Mouse (Mus musculus) liver, embryonic 15.5 days (tissue): ENCODE measurements around the gene Hoxa7. TPM values are rescaled to one million over a fixed set of nuclear protein-coding genes. Genes with fewer than 3 reads are reported as not detected.

ENCODE experiments used
- ATAC-seq: fragments of 200-750 bp; cut with Nextera tagmentation; 2 replicates; pipeline ENCODE4 v1.8.0; 2017; ENCODE audit warnings: moderate number of reproducible peaks, mild to moderate bottlenecking, moderate library complexity; ENCODE audit not compliant: insufficient read depth
- H3K27ac ChIP-seq: fragments of 300-500 bp; sonication (generic); replicated peaks from 2 replicates; pipeline ENCODE4 v1.5.1; 2015; ENCODE audit warnings: mild to moderate bottlenecking, inconsistent platforms
- H3K27me3 ChIP-seq: fragments of 300-500 bp; sonication (generic); 2 replicates; pipeline ENCODE4 v1.6.1; 2015; ENCODE audit warnings: mild to moderate bottlenecking, inconsistent platforms
- H3K36me3 ChIP-seq: fragments of 300-500 bp; sonication (generic); replicated peaks from 2 replicates; pipeline ENCODE4 v1.6.1; 2015; ENCODE audit warnings: moderate library complexity, mild to moderate bottlenecking, inconsistent platforms
- H3K4me1 ChIP-seq: fragments of 300-500 bp; sonication (generic); replicated peaks from 2 replicates; pipeline ENCODE4 v1.6.1; 2015; ENCODE audit warnings: inconsistent platforms
- H3K4me2 ChIP-seq: fragments of 300-500 bp; sonication (generic); 2 replicates; pipeline ENCODE4 v1.6.1; 2015; ENCODE audit warnings: moderate library complexity, mild to moderate bottlenecking, inconsistent platforms
- H3K4me3 ChIP-seq: fragments of 300-500 bp; sonication (generic); replicated peaks from 2 replicates; pipeline ENCODE4 v1.5.1; 2015; ENCODE audit warnings: mild to moderate bottlenecking, inconsistent platforms
- H3K9ac ChIP-seq: fragments of 300-500 bp; sonication (generic); 2 replicates; pipeline ENCODE4 v1.6.1; 2015; ENCODE audit warnings: moderate library complexity, mild to moderate bottlenecking, inconsistent platforms
- H3K9me3 ChIP-seq: fragments of 300-500 bp; sonication (generic); replicated peaks from 2 replicates; pipeline ENCODE4 v1.6.1; 2016; ENCODE audit warnings: inconsistent platforms
- WGBS: fragments of 180-500 bp; shearing (Covaris S2); methylation state at CpG from one replicate; pipeline ENCODE4 v1.1.7; 2015; ENCODE audit warnings: mixed read lengths; ENCODE audit not compliant: insufficient replicate concordance; 5-methylcytosine and 5-hydroxymethylcytosine counted together
- polyA plus RNA-seq: library from polyadenylated mRNA; unstranded; fragments of >200 nt; fragmentation: Nextera tagmentation; extraction: Ambion mirVana; gene quantifications from 2 replicates; pipeline ENCODE4 v1.2.1, GENCODE M21; 2015

Hoxa7 gene
- polyA plus RNA-seq, 1 experiment from 2014 or later: 0.37 TPM

DNA sequence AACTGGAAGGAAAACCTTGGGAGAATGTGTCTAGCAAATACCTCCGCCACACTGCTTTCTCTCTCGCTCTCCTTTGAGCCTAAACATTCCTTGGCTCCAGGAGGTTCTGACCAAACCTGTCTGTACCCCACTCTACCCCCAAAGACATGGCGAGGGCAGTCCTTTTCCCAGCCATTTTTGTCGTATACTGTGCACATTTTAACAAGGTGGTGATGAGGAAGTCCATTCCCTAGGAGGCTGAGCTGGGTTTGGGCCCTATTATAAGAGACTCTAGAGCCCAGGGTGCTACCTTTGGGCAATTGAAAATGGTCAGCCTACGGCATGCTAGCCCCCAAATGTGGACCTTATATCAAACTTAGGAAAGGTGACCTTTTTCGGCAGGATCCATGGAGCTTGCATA is 14.2 kb upstream of the Hoxa7 start:
- no peaks in the 10 kb centered on the region for H3K36me3 ChIP-seq
- no peak for ATAC-seq
- H3K9me3 ChIP-seq: no peaks in the 10 kb centered on the region
- no peak overlapping the region for H3K9ac ChIP-seq
- no peak overlapping the region for H3K4me3 ChIP-seq
- no peak overlapping the region for H3K4me2 ChIP-seq
- 29% methylated on average over 6 of the region's 6 CpGs for WGBS
- peaks cover 99% of the 10 kb centered on the region for H3K27me3 ChIP-seq
- no peaks in the 10 kb centered on the region; the same call in none of the 2 replicates for H3K4me1 ChIP-seq
- H3K27ac ChIP-seq: no peak overlapping the region

GRCm38 (mm10) chr6:52235267-52235666 is 13.6 kb upstream of the Hoxa7 start:
- H3K27me3 ChIP-seq: peaks cover 99% of the 10 kb centered on the region
- no peak overlapping the region for H3K27ac ChIP-seq
- no peak for ATAC-seq
- no peaks in the 10 kb centered on the region for H3K36me3 ChIP-seq
- H3K4me1 ChIP-seq: no peaks in the 10 kb centered on the region; the same call in none of the 2 replicates
- H3K9ac ChIP-seq: no peak overlapping the region
- no peaks in the 10 kb centered on the region for H3K9me3 ChIP-seq
- 39% methylated on average over 9 of the region's 9 CpGs for WGBS
- no peak overlapping the region for H3K4me3 ChIP-seq
- no peak overlapping the region for H3K4me2 ChIP-seq

GRCm38 (mm10) chr6:52234428-52235140 is 12.9 kb upstream of the Hoxa7 start:
- Histone ChIP-seq H3K36me3 (no peaks in the 10 kb centered on the region), H3K4me1 (no peaks in the 10 kb centered on the region; the same call in none of the 2 replicates), H3K4me2 (no peak overlapping the region), H3K27ac (no peak overlapping the region), H3K4me3 (no peak overlapping the region), H3K9ac (no peak overlapping the region), H3K27me3 (peaks cover 99% of the 10 kb centered on the region), H3K9me3 (no peaks in the 10 kb centered on the region)
- ATAC-seq: no peak
- 2% methylated on average over 68 of the region's 68 CpGs for WGBS

GRCm38 (mm10) chr6:52233546-52234427 is 12.1 kb upstream of the Hoxa7 start:
- H3K4me1 ChIP-seq: no peaks in the 10 kb centered on the region; the same call in none of the 2 replicates
- H3K27ac ChIP-seq: no peak overlapping the region
- WGBS: 1% methylated on average over 70 of the region's 70 CpGs
- peaks cover 99% of the 10 kb centered on the region for H3K27me3 ChIP-seq
- ATAC-seq: no peak
- no peak overlapping the region for H3K9ac ChIP-seq
- no peaks in the 10 kb centered on the region for H3K36me3 ChIP-seq
- H3K9me3 ChIP-seq: no peaks in the 10 kb centered on the region
- no peak overlapping the region for H3K4me2 ChIP-seq
- no peak overlapping the region for H3K4me3 ChIP-seq

GRCm38 (mm10) chr6:52232984-52233545 is 11.4 kb upstream of the Hoxa7 start:
- H3K4me1 ChIP-seq: no peaks in the 10 kb centered on the region; the same call in none of the 2 replicates
- no peaks in the 10 kb centered on the region for H3K36me3 ChIP-seq
- peaks cover 98% of the 10 kb centered on the region for H3K27me3 ChIP-seq
- H3K4me2 ChIP-seq: no peak overlapping the region
- H3K4me3 ChIP-seq: no peak overlapping the region
- H3K27ac ChIP-seq: no peak overlapping the region
- WGBS: 4% methylated on average over 23 of the region's 23 CpGs
- H3K9me3 ChIP-seq: no peaks in the 10 kb centered on the region
- no peak overlapping the region for H3K9ac ChIP-seq
- ATAC-seq: no peak

GRCm38 (mm10) chr6:52232568-52232965 is 10.9 kb upstream of the Hoxa7 start:
- H3K27me3 ChIP-seq: peaks cover 98% of the 10 kb centered on the region
- H3K4me3 ChIP-seq: no peak overlapping the region
- no peak for ATAC-seq
- no peak overlapping the region for H3K4me2 ChIP-seq
- no peak overlapping the region for H3K9ac ChIP-seq
- H3K9me3 ChIP-seq: no peaks in the 10 kb centered on the region
- WGBS: under 1% methylated on average over 18 of the region's 18 CpGs
- H3K27ac ChIP-seq: no peak overlapping the region
- H3K4me1 ChIP-seq: no peaks in the 10 kb centered on the region; the same call in none of the 2 replicates
- H3K36me3 ChIP-seq: no peaks in the 10 kb centered on the region

GRCm38 (mm10) chr6:52231885-52232567 is 10.4 kb upstream of the Hoxa7 start:
- Histone ChIP-seq H3K4me3 (no peak overlapping the region), H3K36me3 (no peaks in the 10 kb centered on the region), H3K9me3 (no peaks in the 10 kb centered on the region), H3K4me1 (no peaks in the 10 kb centered on the region; the same call in none of the 2 replicates), H3K27ac (no peak overlapping the region), H3K9ac (no peak overlapping the region), H3K27me3 (peaks cover 98% of the 10 kb centered on the region), H3K4me2 (no peak overlapping the region)
- WGBS: under 1% methylated on average over 18 of the region's 18 CpGs
- no peak for ATAC-seq

- no peak within 1 kb of the TSS for H3K9ac ChIP-seq
- no peaks in the 10 kb centered on the region for H3K36me3 ChIP-seq
- H3K9me3 ChIP-seq: no peaks in the 10 kb centered on the region
- no peak for ATAC-seq
- no peak within 1 kb of the TSS for H3K27ac ChIP-seq
- 3% methylated on average over 21 of the region's 36 CpGs for WGBS
- no peaks in the 10 kb centered on the region; the same call in none of the 2 replicates for H3K4me1 ChIP-seq
- H3K4me2 ChIP-seq: no peak within 1 kb of the TSS
- peaks cover 98% of the 10 kb centered on the region for H3K27me3 ChIP-seq
- H3K4me3 ChIP-seq: no peak within 1 kb of the TSS
Measured at GRCm38 (mm10) chr6:52230516-52231165, 9.0 kb upstream of the Hoxa7 start, which contains the start of gene Hoxa9. TSS of gene Hoxa9 (minus strand) at chr6:52231089.

DNA sequence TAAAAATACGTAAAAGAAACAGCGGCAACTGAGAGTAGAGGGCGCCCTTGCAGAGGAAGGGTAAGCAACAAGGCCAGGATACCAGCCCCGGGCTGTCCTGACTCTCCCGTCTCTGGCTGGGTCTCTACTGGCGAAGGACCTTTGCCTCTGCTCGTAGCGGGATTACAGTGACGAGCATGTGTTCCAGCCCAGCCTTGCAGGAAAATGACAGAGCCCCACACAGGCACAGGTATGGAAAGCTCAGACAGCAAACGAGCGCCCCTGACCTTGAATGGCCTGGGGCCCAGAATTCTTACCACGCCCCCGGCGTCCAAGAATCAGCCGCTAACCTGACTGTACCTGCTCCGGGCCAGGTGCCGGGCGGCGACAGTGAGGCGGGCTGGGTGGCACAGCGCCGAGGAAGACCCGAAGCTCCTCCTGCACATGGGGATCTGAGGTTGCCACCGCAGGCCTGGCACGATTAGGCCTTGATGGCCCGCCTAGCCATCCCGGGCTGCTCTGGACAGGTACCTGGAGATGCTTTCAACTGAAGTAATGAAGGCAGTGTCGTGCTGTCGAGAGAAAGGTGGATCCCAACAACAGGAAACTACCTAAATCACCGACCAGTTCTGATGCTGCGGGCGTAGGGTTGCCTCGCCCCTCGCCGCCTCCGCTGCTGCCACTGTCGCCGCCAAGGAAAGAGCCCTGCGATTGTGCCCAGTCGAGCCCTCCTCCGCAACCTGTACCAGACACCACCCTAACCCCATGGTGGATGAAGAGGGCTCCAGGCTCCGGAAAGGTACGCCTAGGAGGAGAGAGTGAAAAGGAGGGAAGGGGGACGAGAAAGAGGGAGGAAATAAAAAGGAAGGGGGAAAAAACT is 8.1 kb upstream of the Hoxa7 start:
- Histone ChIP-seq H3K9ac (no peak overlapping the region), H3K4me3 (no peak overlapping the region), H3K4me2 (no peak overlapping the region), H3K27ac (no peak overlapping the region), H3K9me3 (no peaks in the 10 kb centered on the region), H3K36me3 (no peaks in the 10 kb centered on the region), H3K27me3 (peaks cover 98% of the 10 kb centered on the region), H3K4me1 (no peaks in the 10 kb centered on the region; the same call in none of the 2 replicates)
- WGBS: 2% methylated on average over 44 of the region's 44 CpGs
- no peak for ATAC-seq
